Mouse (Mus musculus): ENCODE measurements around the gene Haus5. TPM values are rescaled to one million over a fixed set of nuclear protein-coding genes. Genes with fewer than 3 reads are reported as not detected.
A peak's percentile ranks its signal among the peaks of the same experiment; 100 is the strongest.

Gene Haus5
- polyA plus RNA-seq (2016; fragmentation: Nextera tagmentation; extraction: Ambion mirVana) = 63.7 and 64.5 TPM in 2 replicates

- Histone ChIP-seq H3K9me3 (no peaks in the 10 kb centered on the region), H3K4me1 (peaks cover 11% of the 10 kb centered on the region), H3K4me2 (peak within 1 kb of the TSS; percentile 74), H3K27me3 (no peaks in the 10 kb centered on the region), H3K27ac (0 out of 2 replicates have a peak within 1 kb of the TSS, but pooled peaks have one; percentile 19), H3K4me3 (replicated peaks) (peak within 1 kb of the TSS; percentile 68), H3K36me3 (replicated peaks) (peaks cover 26% of the 10 kb centered on the region), H3K9ac (peak within 1 kb of the TSS; percentile 71)
- WGBS = under 1% methylated on average over 34 of the region's 34 CpGs
- ATAC-seq (ENCODE audit: low FRiP score) = peak; percentile 94
These were observed at the start of gene Haus5 for GRCm38 (mm10) chr7:30664529-30665200. TSS of gene Haus5 (minus strand) at chr7:30664994.

GRCm38 (mm10) chr7:30711942-30712341 is 47.1 kb upstream of the Haus5 start, which contains the start of gene Atp4a:
TSS of gene Atp4a (plus strand) at chr7:30712209.
- Histone ChIP-seq H3K36me3 (replicated peaks) (no peaks in the 10 kb centered on the region), H3K9ac (no peak within 1 kb of the TSS), H3K27ac (no peak within 1 kb of the TSS), H3K27me3 (peaks cover 40% of the 10 kb centered on the region), H3K4me1 (no peaks in the 10 kb centered on the region), H3K9me3 (no peaks in the 10 kb centered on the region), H3K4me3 (replicated peaks) (no peak within 1 kb of the TSS), H3K4me2 (no peak within 1 kb of the TSS)
- ATAC-seq (ENCODE audit: low FRiP score) = no peak
- 81% methylated on average over 3 of the region's 3 CpGs for WGBS

GRCm38 (mm10) chr7:30707441-30707840 is 42.6 kb upstream of the Haus5 start:
- no peak overlapping the region for H3K27ac ChIP-seq
- peaks cover 15% of the 10 kb centered on the region for H3K27me3 ChIP-seq
- H3K36me3 ChIP-seq (replicated peaks) = no peaks in the 10 kb centered on the region
- ATAC-seq (ENCODE audit: low FRiP score) = no peak
- WGBS = 91% methylated on average over 1 of the region's 1 CpGs
- no peak overlapping the region for H3K9ac ChIP-seq
- no peaks in the 10 kb centered on the region for H3K4me1 ChIP-seq
- H3K9me3 ChIP-seq = no peaks in the 10 kb centered on the region
- H3K4me3 ChIP-seq (replicated peaks) = no peak overlapping the region
- H3K4me2 ChIP-seq = no peak overlapping the region

GRCm38 (mm10) chr7:30706214-30706882 is 41.6 kb upstream of the Haus5 start:
- Histone ChIP-seq H3K4me1 (no peaks in the 10 kb centered on the region), H3K27ac (no peak overlapping the region), H3K4me3 (replicated peaks) (no peak overlapping the region), H3K36me3 (replicated peaks) (no peaks in the 10 kb centered on the region), H3K27me3 (peaks cover 12% of the 10 kb centered on the region), H3K4me2 (no peak overlapping the region), H3K9me3 (no peaks in the 10 kb centered on the region), H3K9ac (no peak overlapping the region)
- 78% methylated on average over 8 of the region's 8 CpGs for WGBS
- no peak for ATAC-seq (ENCODE audit: low FRiP score)

- no peak within 1 kb of the TSS for H3K27ac ChIP-seq
- H3K4me3 ChIP-seq (replicated peaks) = no peak within 1 kb of the TSS
- ATAC-seq (ENCODE audit: low FRiP score) = no peak
- no peaks in the 10 kb centered on the region for H3K9me3 ChIP-seq
- no peaks in the 10 kb centered on the region; the same call in 1 of the 2 replicates for H3K27me3 ChIP-seq
- H3K9ac ChIP-seq = no peak within 1 kb of the TSS
- no peaks in the 10 kb centered on the region for H3K36me3 ChIP-seq (replicated peaks)
- no peaks in the 10 kb centered on the region for H3K4me1 ChIP-seq
- 41% methylated on average over 9 of the region's 9 CpGs for WGBS
- no peak within 1 kb of the TSS for H3K4me2 ChIP-seq
These were observed 33.8 kb upstream of the Haus5 start, which contains the start of gene 2200002J24Rik for GRCm38 (mm10) chr7:30698589-30698988. TSS of gene 2200002J24Rik (plus strand) at chr7:30698926.

GRCm38 (mm10) chr7:30698101-30698500 is 33.3 kb upstream of the Haus5 start:
- H3K9me3 ChIP-seq = no peaks in the 10 kb centered on the region
- no peak overlapping the region for H3K4me3 ChIP-seq (replicated peaks)
- H3K9ac ChIP-seq = no peak overlapping the region
- no peak overlapping the region for H3K4me2 ChIP-seq
- H3K4me1 ChIP-seq = no peaks in the 10 kb centered on the region
- no peak overlapping the region for H3K27ac ChIP-seq
- no peaks in the 10 kb centered on the region; the same call in 1 of the 2 replicates for H3K27me3 ChIP-seq
- 76% methylated on average over 5 of the region's 5 CpGs for WGBS
- no peaks in the 10 kb centered on the region for H3K36me3 ChIP-seq (replicated peaks)
- no peak for ATAC-seq (ENCODE audit: low FRiP score)

GRCm38 (mm10) chr7:30688325-30688724 is 23.5 kb upstream of the Haus5 start:
- no peaks in the 10 kb centered on the region for H3K36me3 ChIP-seq (replicated peaks)

GRCm38 (mm10) chr7:30683425-30683824 is 18.6 kb upstream of the Haus5 start:
- Histone ChIP-seq H3K27ac (no peak overlapping the region), H3K4me3 (replicated peaks) (no peak overlapping the region), H3K36me3 (replicated peaks) (no peaks in the 10 kb centered on the region), H3K9me3 (no peaks in the 10 kb centered on the region), H3K4me1 (no peaks in the 10 kb centered on the region), H3K27me3 (peaks cover 25% of the 10 kb centered on the region), H3K4me2 (no peak overlapping the region), H3K9ac (no peak overlapping the region)
- 84% methylated on average over 2 of the region's 2 CpGs for WGBS
- ATAC-seq (ENCODE audit: low FRiP score) = no peak

More at GRCm38 (mm10) chr7:30688325-30688724, 23.5 kb upstream of the Haus5 start:
- no peaks in the 10 kb centered on the region for H3K4me1 ChIP-seq
- H3K9me3 ChIP-seq = no peaks in the 10 kb centered on the region
- no peak overlapping the region for H3K27ac ChIP-seq
- H3K4me3 ChIP-seq (replicated peaks) = no peak overlapping the region
- ATAC-seq (ENCODE audit: low FRiP score) = no peak
- peaks cover 26% of the 10 kb centered on the region for H3K27me3 ChIP-seq
- 68% methylated on average over 6 of the region's 6 CpGs for WGBS
- H3K4me2 ChIP-seq = no peak overlapping the region
- H3K9ac ChIP-seq = no peak overlapping the region

GRCm38 (mm10) chr7:30681897-30682296 is 17.1 kb upstream of the Haus5 start:
- ATAC-seq (ENCODE audit: low FRiP score) = no peak
- H3K9me3 ChIP-seq = no peaks in the 10 kb centered on the region
- H3K4me3 ChIP-seq (replicated peaks) = no peak overlapping the region
- H3K36me3 ChIP-seq (replicated peaks) = no peaks in the 10 kb centered on the region
- no peak overlapping the region for H3K9ac ChIP-seq
- WGBS = 69% methylated on average over 5 of the region's 5 CpGs
- no peak overlapping the region for H3K4me2 ChIP-seq
- no peak overlapping the region for H3K27ac ChIP-seq
- peaks cover 10% of the 10 kb centered on the region for H3K27me3 ChIP-seq
- H3K4me1 ChIP-seq = no peaks in the 10 kb centered on the region

GRCm38 (mm10) chr7:30678263-30678975 is 13.6 kb upstream of the Haus5 start:
- WGBS = 68% methylated on average over 5 of the region's 5 CpGs
- no peak overlapping the region for H3K4me2 ChIP-seq
- no peaks in the 10 kb centered on the region for H3K4me1 ChIP-seq
- no peak overlapping the region for H3K9ac ChIP-seq
- no peak overlapping the region for H3K27ac ChIP-seq
- no peaks in the 10 kb centered on the region for H3K36me3 ChIP-seq (replicated peaks)
- no peak overlapping the region for H3K4me3 ChIP-seq (replicated peaks)
- no peak for ATAC-seq (ENCODE audit: low FRiP score)
- no peaks in the 10 kb centered on the region for H3K9me3 ChIP-seq
- H3K27me3 ChIP-seq = peaks cover 3% of the 10 kb centered on the region; the same call in 1 of the 2 replicates

- Histone ChIP-seq H3K27ac (no peak within 1 kb of the TSS), H3K4me3 (replicated peaks) (no peak within 1 kb of the TSS), H3K4me1 (no peaks in the 10 kb centered on the region), H3K4me2 (no peak within 1 kb of the TSS), H3K9ac (no peak within 1 kb of the TSS), H3K27me3 (peaks cover 3% of the 10 kb centered on the region; the same call in 1 of the 2 replicates), H3K36me3 (replicated peaks) (no peaks in the 10 kb centered on the region), H3K9me3 (no peaks in the 10 kb centered on the region)
- no peak for ATAC-seq (ENCODE audit: low FRiP score)
- 69% methylated on average over 9 of the region's 9 CpGs for WGBS
These were observed 6.7 kb upstream of the Haus5 start, which contains the start of gene Pmis2 for GRCm38 (mm10) chr7:30671480-30671879. TSS of gene Pmis2 (minus strand) at chr7:30671605.

- Histone ChIP-seq H3K4me1 (peaks cover 10% of the 10 kb centered on the region), H3K27ac (no peak overlapping the region), H3K4me3 (replicated peaks) (no peak overlapping the region), H3K4me2 (no peak overlapping the region), H3K27me3 (no peaks in the 10 kb centered on the region), H3K36me3 (replicated peaks) (no peaks in the 10 kb centered on the region), H3K9ac (no peak overlapping the region), H3K9me3 (no peaks in the 10 kb centered on the region)
- 45% methylated on average over 3 of the region's 3 CpGs for WGBS
- ATAC-seq (ENCODE audit: low FRiP score) = no peak
These were observed 4.4 kb upstream of the Haus5 start for GRCm38 (mm10) chr7:30669229-30669628.

All from forebrain, embryonic 12.5 days (tissue).